Mouse (Mus musculus) NIH3T3 (cell line): ENCODE data around the gene Poglut1.

Source experiments
- DNase-seq: peaks from one replicate; pipeline ENCODE4 v3.0.0-alpha.2; 2012; ENCODE audit warnings: low read depth

Poglut1 gene

GRCm38 (mm10) chr16:38549479-38550396, at the start of gene Poglut1:
Gene Poglut1, minus strand, starts transcription at chr16:38550258.
- DNase-seq, result peak; percentile 84

- no peak for DNase-seq
Observed at GRCm38 (mm10) chr16:38598986-38599680, 49.1 kb upstream of the Poglut1 start.

GRCm38 (mm10) chr16:38596651-38597050, 46.6 kb upstream of the Poglut1 start:
- DNase-seq, result no peak

- no peak for DNase-seq
Observed at GRCm38 (mm10) chr16:38596099-38596498, 46.0 kb upstream of the Poglut1 start.

GRCm38 (mm10) chr16:38594435-38594834, 44.4 kb upstream of the Poglut1 start:
- DNase-seq, result no peak

- DNase-seq, result no peak
Observed at GRCm38 (mm10) chr16:38592946-38593345, 42.9 kb upstream of the Poglut1 start.

- no peak for DNase-seq
Observed at GRCm38 (mm10) chr16:38592026-38592678, 42.1 kb upstream of the Poglut1 start.

GRCm38 (mm10) chr16:38591506-38591905, 41.4 kb upstream of the Poglut1 start:
- DNase-seq, result no peak

GRCm38 (mm10) chr16:38587572-38587971, 37.5 kb upstream of the Poglut1 start:
- DNase-seq, result no peak

GRCm38 (mm10) chr16:38587163-38587562, 37.1 kb upstream of the Poglut1 start:
- no peak for DNase-seq

GRCm38 (mm10) chr16:38585186-38585585, 35.1 kb upstream of the Poglut1 start:
- DNase-seq, result no peak

GRCm38 (mm10) chr16:38584761-38585160, 34.7 kb upstream of the Poglut1 start:
- no peak for DNase-seq

GRCm38 (mm10) chr16:38571481-38571880, 21.4 kb upstream of the Poglut1 start:
- no peak for DNase-seq

- peak; percentile 63 for DNase-seq
Observed at GRCm38 (mm10) chr16:38568192-38568591, 18.1 kb upstream of the Poglut1 start.

- peak; percentile 5 for DNase-seq
Observed at GRCm38 (mm10) chr16:38563516-38563915, 13.5 kb upstream of the Poglut1 start.

GRCm38 (mm10) chr16:38562968-38563327, 12.9 kb upstream of the Poglut1 start:
- DNase-seq, result no peak

GRCm38 (mm10) chr16:38562131-38562967, 12.3 kb upstream of the Poglut1 start:
- peak; percentile 97 for DNase-seq

GRCm38 (mm10) chr16:38558221-38558748, 8.2 kb upstream of the Poglut1 start, which contains the start of gene Tmem39a:
Gene Tmem39a, plus strand, starts transcription at chr16:38558698.
- DNase-seq, result no peak

GRCm38 (mm10) chr16:38555988-38556387, 5.9 kb upstream of the Poglut1 start:
- DNase-seq, result no peak

- DNase-seq, result no peak
Observed at GRCm38 (mm10) chr16:38548000-38548399, 2.1 kb downstream of the Poglut1 start.

GRCm38 (mm10) chr16:38538716-38539380, 11.2 kb downstream of the Poglut1 start:
- DNase-seq, result no peak
